Mouse (Mus musculus): ENCODE measurements at regions not wholly inside any gene's neighbourhood (a gene's known extent, or its start where the extent isn't known, plus 50 kb on each side); places are given as distances from the start of the nearest gene placed in this dataset.

DNA sequence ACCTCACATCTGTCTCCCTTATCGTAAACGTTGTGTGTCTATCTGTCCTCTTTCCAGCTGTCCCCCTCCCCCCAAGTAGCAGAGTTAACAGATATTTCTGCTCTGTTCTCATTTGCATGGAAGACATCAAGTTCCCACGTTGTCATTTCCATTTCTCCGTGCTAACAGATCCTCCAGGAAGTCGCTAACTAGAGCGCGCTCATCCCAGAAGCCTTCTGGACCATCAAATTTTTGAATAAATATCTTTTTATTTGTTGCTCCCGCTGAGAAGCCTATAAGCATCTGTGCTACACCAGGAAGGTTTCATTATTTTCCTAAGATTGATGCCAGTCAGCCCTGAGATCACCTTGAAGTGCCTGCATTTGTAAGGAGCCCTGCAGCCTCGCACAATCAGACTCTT, 275.4 kb downstream of the Prex1 start:
- TF ChIP-seq CTCF (IDR thresholded peaks at IDR 0.05; ENCODE audit: insufficient read depth, low read depth, low read length) (no peak), POLR2A (IDR thresholded peaks at IDR 0.05; ENCODE audit: insufficient read depth, low read depth, low read length) (no peak)
